Mouse (Mus musculus) ovary, postnatal 14 days (tissue): Measurements from ENCODE around the gene Mast4.
"Not testable (repeated sequence)": the region's sequence is repeated elsewhere in the genome, so short reads cannot be mapped to it uniquely, and the experiment has no call there.

Experiments used
- DNase-seq: peaks from one replicate; pipeline ENCODE4 v3.0.0; 2022; ENCODE audit warnings: low spot score

Gene Mast4

DNA sequence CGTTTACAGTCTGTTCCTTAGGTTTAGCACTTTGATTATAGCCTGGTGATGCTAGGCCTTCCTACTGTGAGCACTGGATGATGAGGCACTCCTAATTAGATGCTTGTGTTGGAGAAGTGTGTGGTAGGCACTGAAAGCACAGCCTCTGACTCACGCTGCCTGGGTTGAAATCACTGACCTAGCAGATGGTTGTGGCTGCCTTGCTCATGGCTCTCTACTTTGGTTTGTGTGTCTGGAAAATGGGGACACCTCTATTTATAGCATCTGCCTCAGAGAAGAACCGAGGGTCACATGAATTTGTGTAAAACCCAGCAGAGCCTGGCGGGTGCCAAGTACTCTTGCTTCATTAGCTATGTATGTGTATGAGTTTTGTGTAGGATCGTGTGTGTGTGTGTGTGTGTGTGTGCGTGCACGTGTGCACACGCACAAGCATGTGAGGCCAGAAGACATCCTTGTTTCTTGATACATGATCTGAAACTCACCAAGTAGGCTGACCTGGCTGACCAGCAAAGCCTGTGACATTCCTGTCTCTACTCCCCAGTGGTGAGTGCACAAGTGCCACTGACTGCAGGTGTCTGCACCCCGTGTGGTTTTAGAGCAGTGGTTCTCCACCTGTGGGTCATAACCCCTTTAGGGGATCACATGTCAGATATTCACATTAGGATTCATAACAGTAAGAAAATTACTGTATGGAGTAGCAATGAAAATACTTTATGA, 588.5 kb downstream of the Mast4 start:
- DNase-seq: no peak

DNA sequence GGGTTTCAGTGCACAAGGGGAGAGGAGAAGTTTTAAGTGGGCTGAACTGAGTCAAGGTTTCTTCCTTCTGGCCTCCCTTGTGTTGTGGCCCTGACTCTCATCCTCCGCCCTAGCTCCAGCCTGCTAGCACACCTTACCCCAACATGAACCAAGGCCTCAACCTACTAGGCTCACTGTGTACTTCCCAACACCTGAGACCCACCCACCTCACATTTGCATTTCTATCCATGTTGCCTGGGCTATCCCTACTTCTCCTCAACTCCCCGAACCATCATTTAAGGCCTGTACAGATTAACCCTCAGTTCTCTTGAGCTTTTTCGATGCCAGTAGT, 589.1 kb downstream of the Mast4 start:
- no peak for DNase-seq

DNA sequence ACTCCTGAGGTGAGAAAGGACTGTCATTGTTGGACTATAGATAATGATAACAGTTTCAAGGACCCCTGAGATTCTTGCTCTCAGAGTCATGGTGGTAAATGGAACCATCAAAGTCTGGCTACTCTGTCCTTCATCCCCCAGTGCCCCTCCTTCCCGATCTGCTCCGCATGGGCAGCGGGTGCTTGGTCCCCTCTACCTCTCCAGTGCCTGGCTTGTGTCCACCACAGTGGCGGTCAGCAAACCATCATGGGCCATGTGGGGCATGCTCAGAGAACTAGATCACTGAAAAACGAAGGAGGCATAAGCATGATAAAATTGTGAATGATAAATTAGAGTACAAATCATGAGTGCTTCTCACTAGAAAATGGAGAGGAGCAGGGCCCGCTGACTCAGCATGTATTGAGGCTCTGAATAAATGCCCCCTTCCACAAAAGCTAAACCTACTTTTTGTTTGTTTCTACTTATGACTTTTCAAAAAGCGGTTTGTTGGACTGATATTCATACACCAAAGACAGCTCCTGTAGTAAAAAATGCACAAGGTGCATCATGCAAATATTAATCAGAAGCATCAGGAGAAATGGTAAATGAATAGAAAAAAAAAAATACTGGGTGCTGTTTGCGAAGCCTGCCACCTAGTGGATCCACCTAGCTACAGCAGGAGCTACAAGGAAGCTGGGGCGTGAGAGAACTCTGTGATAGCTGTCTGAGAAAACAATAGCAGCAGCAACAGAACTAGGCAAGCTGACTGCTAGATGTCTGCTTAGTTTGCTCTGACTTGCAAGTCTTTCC, 589.6 kb downstream of the Mast4 start:
- DNase-seq: peak; percentile 45

DNA sequence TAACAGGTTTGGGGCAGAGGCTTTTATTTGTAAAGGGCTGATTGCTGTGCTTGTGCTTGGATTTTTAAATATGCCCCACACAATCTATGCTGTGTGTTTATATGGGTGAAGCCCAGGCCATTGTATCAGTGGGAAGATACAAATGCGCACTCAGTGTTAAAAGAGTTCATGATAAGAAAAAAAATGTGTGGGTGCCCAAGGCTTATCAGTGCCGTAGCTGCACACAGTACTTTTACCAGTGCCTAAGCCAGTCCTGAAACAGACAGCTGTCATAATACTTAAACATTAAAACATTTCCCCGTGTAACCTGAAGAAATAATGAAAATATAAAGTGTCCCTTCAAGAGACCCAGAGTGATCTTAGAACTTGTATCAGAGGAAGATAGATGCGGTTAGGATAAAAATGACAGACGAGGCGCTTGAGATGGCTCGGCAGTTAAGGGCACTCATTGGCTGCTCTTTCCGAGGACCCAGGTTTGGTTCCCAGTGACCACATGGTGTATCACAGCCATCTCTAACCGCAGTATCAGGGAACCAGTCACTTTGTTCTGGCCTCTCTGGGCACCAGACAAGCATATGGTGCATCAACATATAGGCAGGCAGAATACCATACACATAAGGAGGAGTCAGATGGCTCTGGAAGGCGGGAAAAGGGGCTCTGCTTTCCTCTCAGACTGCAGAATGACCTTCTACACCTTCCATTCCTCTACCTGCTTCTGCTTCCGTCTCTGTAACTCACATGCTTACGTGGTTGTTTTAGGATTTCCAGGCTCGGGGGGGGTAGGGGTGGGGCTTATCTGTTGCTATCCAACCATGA, 594.4 kb downstream of the Mast4 start:
- no peak for DNase-seq

DNA sequence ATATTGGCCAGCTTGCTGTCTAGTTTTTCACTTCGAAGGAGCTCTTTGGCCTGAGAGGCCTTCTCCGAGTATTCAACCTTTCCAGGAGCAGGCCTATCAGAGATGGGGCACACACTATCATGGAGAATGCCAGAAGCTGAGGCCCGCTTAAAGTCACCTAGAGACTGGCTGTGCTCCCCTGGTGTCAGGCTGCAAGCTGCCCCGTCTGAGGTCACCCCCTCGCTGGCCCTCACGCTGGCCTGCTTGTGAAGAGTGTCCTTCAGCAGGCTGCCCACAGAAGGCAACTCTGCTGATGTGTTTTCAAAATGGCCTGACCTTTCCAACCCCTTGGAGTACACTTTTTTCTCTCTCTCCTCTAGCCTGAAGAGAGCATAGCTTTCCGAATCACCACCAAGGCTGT, 596.5 kb downstream of the Mast4 start:
- no peak for DNase-seq

DNA sequence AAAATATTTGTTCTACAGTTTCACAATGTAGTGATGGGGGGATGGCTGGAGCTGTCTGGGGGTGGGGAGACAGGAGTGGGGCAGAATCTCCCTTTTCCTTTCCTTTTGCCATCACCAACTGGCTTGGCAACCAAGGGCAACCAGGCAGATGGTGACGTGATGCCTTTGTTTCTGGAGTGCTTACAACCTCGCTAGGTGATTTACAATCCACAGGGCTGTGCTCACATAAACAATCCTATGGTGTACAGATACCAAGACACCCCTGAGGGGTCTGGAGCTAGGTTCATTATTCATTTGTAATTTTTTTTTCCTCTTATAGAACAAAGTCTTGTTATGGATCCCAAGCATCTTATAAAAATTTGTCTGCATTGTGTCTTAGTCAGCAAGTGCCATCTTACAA, 601.2 kb downstream of the Mast4 start:
- no peak for DNase-seq

DNA sequence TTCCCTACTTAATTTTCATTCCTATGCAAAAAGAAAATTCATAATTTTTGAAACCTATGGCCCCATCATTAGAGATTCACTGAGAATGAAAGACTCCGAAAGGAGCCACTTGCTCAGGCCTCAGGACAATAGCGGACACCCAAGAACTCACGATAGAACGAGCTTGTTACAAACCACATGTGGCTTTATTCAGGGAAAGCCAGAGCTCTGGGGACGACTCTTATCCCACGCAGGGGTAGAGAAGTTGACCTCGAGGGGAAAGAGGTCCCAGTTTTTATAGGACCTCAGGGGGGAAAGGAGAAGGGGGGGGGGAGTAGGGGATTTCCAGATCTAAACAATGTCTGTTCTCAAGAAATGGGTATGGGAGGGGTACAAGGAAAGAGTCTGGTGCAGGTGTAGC, 605.3 kb downstream of the Mast4 start:
- not testable (repeated sequence) for DNase-seq

DNA sequence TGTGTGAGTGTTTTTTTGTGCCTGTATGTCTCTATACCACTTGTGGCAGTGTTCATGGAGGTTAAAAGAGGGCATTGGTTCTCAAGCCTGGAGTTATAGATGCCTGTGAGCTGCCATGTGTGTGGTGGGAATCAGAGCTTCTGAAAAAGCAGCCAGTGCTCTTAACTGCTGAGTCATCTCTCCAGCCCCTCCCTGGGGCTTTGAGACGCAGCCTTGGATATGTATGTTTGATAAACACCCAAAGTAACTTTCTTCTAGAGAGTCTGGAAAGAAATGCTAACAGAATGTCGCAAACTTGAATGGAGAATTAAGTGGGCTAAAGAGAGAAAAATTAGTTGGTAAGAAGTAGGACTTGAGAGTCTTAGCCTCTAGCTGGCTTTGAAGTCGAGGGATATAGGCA, 606.3 kb downstream of the Mast4 start:
- no peak for DNase-seq

DNA sequence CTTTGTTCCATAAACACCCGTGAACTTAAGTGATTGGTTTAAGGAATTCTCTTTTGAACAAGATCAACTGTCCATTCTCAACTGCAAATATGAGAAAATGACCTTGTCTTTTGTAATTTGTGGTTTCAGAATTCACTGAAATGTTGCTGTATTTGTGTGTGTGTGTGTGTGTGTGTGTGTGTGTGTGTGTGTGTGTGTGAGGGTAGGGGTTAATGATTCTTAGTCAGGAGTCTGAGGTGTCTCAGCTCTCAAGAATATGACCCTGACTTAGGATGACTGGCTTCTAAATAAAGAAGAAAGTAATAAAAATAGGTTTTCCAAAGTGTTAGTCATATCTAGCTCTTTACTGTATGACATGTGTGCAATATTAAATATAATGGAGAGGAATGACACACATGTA, 607.4 kb downstream of the Mast4 start:
- DNase-seq: no peak

DNA sequence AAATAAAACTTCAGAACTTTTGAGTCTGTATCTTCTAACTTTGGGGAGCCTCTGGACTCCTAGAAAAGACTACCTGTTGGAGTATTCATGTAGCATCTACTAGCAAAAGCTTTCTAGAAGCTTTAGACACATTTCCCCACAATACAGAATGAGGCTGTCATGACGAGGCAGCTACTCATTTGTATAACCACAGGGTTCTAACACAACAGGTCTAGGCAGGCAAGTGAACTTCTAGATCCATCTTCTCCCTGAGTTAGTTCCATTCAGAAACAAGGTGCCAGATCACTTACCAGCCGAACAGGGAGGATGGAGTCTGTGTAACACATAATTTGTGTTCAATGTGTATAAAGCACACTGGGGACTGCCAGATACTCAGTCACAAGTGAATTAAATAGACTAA, 608.4 kb downstream of the Mast4 start:
- no peak for DNase-seq

DNA sequence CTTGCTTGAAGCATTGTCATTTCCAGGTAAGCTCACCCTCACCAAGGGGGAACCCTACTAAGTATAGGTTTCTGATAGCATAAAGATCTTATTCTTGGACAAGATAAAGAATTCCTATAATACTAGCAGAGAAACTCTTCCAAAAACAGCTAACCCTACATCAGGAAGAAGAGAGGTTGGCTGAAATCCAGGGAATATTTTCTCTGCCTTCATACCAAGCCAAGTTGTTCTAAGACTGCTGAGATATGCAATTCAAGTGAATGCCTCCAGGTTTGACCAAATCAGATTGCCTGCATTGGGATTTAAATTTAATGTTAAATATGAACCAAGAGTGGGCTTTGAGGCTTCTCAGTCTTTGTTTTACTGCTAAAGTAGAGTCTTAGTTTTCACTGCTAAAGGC, 608.9 kb downstream of the Mast4 start:
- no peak for DNase-seq

DNA sequence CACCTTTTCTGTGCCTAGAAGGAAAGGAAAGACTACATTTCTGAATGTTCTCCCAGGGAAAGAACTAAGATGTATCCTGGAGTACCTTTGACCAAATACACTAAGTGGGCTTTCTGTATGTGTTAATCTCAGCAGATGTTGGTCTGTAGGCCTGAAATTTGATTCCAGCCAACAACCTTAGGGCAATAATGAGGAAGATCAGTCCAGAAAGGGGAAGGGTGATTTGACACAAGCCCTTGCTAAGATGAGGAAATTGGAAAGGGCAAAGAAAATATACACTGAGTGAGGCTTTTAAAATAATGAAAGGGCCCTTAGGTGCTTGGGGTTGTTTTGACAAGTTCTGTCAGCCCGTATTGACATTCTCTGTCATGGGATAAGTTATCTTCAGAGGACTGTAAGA, 617.3 kb downstream of the Mast4 start:
- no peak for DNase-seq

DNA sequence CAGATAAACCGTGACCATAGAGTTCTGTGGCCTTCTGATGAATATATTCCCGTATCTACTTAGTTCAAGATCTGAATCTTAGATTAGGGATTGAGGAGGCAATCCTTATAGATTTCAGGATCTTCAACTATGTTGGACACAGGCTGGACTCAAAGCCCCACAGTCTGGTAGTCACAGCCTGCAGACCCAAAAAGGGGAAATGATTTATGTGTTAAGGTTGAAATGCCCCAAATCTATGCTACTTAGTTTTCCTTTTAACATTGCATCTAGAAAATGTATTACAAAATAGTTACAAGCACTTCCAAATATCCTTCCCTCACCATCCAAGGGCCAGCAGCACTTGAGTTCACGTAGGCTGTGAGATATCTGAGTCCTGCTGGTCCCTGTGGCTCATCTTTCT, 633.6 kb downstream of the Mast4 start:
- no peak for DNase-seq

DNA sequence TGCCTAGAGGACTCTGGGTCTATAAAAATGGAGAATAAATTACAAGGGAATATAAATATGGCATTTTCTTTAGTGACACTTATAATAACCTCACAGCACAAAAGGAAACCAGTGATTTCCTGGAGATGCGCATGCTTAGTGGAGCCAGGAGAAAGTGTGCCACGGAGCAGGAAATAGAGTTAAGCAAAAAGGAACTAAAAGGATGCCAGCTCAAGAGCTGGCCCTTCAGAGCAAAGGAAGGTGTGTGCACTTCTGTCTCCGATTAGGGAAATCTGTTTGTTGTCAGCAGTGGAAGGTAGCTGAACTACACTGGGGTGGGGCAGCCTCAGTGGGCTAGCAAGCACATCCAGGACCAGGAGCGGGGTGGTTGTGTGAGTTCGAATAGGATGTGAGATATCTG, 634.1 kb downstream of the Mast4 start:
- DNase-seq: no peak

DNA sequence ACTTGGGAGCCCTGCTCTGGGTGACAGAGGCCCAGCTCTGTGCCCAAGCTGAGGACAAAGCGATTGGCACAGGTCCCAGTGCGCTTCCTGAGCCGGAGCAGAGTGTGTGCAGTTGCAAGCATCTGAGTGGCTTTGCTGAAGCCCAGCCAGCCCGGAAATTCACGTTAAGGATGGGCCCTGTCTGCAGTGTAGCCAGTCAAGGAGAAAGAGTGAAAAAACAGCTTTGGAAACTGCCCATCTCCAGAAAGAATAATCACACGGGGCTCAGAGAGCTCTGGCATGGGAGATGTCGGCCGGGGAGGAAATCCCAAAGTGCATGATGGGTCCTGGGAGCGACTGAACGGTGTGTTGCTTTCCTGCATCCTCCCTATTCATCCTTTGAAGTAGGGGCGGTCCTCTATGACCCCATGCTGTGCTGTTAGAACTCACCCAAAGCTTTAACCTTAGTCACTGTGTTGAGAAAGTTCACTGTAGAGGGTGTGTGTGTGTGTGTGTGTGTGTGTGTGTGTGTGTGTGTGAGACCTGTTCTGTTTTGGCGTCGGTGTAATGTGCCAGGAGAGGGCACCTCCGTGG, 635.5 kb downstream of the Mast4 start:
- DNase-seq: peak; percentile 43

DNA sequence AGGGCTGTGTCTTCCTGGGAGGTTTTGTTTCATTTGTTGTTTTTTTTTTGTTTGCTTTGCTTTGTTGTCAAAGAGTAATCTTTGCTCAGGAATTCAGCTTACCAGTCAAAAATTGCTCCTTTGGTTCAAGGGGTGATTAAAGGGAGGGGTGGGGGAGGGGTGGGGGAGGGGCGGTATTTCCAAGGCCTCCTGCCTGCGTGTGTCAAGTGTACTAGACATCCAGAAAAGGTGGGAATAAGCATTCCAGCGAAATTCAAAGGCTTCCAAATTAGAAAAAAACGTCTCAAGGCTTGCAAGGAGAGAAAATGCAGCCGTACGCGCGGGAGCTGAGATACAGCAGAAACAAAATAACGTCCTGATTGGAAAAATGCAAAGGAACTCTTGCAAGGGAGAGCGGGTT, 636.0 kb downstream of the Mast4 start:
- DNase-seq: no peak

DNA sequence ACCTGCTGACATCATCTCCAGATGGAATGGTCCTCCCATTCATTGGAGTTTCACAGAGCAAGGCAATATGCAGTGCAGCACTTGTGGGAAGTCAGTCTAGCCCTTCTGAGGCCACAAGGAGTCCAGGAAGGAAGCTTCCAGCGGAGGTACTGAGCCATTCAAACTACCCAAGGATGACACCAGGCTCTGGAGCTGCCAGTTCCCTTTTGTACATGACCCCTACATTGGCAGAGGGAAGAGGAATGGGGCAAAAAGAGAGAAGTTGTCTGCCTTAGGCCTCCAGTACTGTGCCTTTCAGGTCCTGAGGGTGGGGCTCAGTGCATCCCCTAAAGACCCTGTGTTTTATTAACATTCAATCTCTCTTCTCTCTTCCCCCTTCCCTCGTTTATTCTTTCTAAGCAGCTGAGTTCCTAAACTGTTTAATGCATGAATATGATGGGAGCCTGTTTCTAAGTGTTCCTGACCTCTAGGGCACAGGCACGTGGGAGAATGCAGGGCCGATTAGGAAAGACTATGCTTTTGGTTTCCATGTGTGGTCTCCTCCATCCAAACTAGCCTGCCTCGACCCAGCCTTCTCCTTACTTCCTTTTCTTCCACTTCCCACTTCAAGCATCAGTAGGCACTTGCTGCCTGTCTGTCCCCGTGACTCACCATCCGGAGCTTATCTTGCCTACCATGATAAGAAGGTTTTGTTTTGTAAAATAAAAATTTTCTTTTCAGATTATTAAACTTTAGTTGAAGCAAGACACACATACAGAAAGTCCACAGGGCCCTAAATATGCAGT, 639.0 kb downstream of the Mast4 start:
- no peak for DNase-seq

DNA sequence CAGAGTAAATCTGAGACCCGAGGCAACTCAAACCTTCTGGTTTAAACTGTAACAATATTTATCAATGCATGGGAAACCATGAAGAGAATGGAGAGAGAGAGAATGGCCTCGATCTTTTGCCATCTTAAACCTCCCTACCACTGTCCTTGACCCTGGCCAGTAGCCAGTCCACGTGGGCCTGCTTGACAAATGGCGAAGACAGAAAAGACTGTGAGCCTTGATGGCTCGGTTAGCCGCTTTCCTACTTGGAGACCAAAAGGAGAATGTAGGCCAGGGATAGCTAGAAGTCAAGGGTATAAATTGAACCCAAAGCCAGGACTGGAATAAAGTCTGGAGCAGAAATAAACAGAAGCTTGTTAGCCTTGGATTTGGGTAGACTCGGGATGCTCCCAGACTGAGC, 640.1 kb downstream of the Mast4 start:
- no peak for DNase-seq

DNA sequence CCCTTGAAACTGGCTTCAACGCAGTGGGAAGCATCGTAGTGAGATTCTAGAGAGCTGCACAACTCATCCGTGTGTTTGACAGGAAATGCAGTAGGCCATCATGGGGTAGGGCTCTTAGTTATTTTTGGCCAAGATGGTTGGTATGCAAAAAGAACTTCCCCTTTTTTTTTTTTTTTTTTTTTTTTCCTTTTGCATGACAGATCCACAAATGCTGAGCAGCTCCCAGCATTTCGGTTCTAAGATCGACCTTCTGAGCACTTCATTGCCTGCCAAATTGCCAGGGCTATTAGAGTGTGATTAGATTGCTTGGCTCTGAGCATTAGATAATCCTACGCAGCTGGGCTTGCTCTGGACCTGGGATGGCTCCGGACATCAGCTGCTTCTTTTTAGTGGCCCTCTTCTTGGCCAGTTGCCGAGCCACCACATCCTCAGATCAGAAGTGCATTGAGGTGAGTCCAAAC, 640.9 kb downstream of the Mast4 start, which contains the start of gene Cd180:
TSS of gene Cd180 (plus strand) at position 218 of the 461 bp plus-strand sequence.
- peak; percentile 7 for DNase-seq

DNA sequence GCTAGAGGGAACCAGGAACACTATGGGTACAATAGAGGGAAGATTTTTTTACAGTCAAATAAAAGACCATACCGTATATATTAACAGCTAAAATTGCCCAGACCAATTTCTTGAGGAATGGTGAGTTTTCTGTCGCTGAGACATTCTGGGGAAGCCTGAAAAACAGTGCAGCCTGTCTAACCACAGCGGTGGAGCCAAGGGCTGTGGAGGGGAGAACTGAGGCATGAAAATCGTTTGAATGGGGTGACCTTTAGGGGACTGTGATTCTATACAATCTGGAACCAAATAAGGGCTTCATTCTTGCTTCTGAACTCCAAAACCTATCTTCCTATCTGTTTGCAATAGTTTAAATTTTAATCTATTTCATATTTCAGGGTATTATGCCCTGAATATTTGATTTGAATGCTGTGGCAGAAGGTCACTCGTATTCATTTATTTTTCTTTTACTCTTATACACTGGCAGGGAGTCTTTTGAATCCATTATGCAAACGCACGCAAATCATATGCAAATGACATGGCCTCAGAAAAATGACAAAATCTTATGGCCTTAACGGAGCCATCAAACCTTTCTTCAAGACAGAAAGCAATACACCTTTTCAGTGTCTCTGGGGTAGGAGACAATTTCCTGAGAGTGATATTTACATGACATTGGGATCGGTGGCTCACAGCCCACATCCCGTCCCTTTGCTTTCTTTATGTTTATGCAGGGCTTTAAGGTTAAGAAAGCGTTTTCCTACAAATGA, 642.7 kb downstream of the Mast4 start:
- DNase-seq: no peak

DNA sequence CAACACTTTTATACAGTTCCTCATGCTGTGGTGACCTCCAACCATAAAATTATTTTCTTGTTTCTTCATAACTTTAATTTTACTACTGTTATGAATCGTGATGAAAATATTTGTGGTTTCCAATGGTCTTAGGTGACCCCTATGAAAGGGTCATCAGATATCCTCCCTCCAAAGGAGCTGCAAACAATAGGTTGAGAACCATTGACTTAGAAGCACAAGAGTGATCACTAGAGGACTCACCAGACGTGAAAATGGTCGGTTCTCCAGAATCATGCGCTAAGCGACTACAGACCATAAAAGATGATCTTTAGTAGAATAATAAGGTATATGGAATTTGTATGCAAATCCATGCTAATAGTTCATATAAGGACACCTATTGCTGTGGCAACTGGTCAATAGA, 644.1 kb downstream of the Mast4 start:
- DNase-seq: no peak
